Comparison of ENCODE assay signal across 28 mouse cellular contexts in the genomic region with DNA sequence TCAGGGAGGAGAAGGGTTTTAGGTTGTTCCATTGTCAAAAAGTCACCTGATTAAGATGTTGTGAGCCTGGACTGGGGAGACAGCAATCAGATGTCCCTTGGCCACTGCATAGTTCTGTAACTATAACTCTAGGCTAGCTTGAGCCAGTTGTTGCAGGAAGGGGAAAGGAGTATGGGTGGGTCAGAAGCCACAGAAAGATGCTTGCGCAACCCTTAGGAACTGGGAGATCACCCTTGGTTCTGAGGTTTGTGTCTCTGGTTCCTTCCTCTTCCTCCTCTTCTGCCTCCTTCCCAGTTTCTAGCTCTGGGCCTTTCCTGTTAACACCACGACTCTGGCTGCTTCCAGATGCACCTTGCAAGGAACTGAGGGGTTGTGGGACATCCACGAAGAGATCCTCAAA. TPM values are rescaled to one million over a fixed set of nuclear protein-coding genes. Genes with fewer than 3 reads are reported as not detected.
A peak's percentile ranks its signal among the peaks of the same experiment; 100 is the strongest.
DNase-seq lines count a peak whose midpoint lies in the region; ATAC-seq and TF ChIP-seq lines count a peak whose summit lies in the region.
"Had no signal": no experiment of that assay in that cellular context is flagged by ENCODE, and none has a peak within 500 bp of the region (broad histone marks: within the 10 kb centered on the region; RNA-seq: fewer than 3 reads in every experiment).

No protein-coding gene starts in this region.

- no peak overlapping the region for H3K4me2 ChIP-seq in myocyte (ENCODE audit: low read depth)
- H3K4me2 ChIP-seq: embryonic facial prominence, embryonic 12.5 days; forebrain, embryonic 12.5 days; hindbrain, embryonic 14.5 days; limb, embryonic 12.5 days; liver, embryonic 13.5 days; lung, embryonic 15.5 days; stomach, embryonic 15.5 days had no signal

- no peak overlapping the region for H3K4me3 ChIP-seq in myocyte
- H3K4me3 ChIP-seq: embryonic facial prominence, embryonic 12.5 days; forebrain, embryonic 12.5 days; intestine, embryonic 15.5 days; layer of hippocampus, adult 2 months; limb, embryonic 12.5 days; liver, embryonic 13.5 days; lung, embryonic 15.5 days; midbrain, embryonic 10.5 days; stomach, embryonic 15.5 days had no signal

- no peaks in the 10 kb centered on the region for H3K36me3 ChIP-seq in myocyte (ENCODE audit: control insufficient read depth, insufficient read depth)
- H3K36me3 ChIP-seq: embryonic facial prominence, embryonic 12.5 days; forebrain, embryonic 12.5 days; intestine, embryonic 15.5 days; limb, embryonic 12.5 days; liver, embryonic 13.5 days; lung, embryonic 15.5 days; midbrain, embryonic 10.5 days; stomach, embryonic 15.5 days had no signal

- peaks cover 5% of the 10 kb centered on the region for H3K27me3 ChIP-seq in myocyte (ENCODE audit: control insufficient read depth, insufficient read depth, insufficient read length)

- TF ChIP-seq POLR2A in myocyte (IDR thresholded peaks at IDR 0.05; ENCODE audit: insufficient read length, low read depth), result no peak

- peak; percentile 27 to 45 for DNase-seq in lung, adult 18-20 months
- no peak for DNase-seq in lung, postnatal 10 days
- peak; percentile 46 for DNase-seq in MEL-GATA-1-ER (ENCODE audit: extremely low read depth, low read depth)
- no peak for DNase-seq in left cerebral cortex, adult 9 months (ENCODE audit: low spot score in 2 of 2)
- DNase-seq in embryo, embryonic 10.5 days (ENCODE audit: low spot score), result no peak
- DNase-seq: adrenal gland, postnatal 14 days; B cell, adult 2 months; cerebellum, adult 9-10 months; gastrocnemius, postnatal 36 days; heart, postnatal 4 days; kidney, postnatal 25 days; liver, embryonic 13.5 days; retina, postnatal 1 day; right cerebral cortex, postnatal 25 days; thymus, postnatal 25 days had no signal

- no peak overlapping the region for H3ac ChIP-seq in myocyte (ENCODE audit: control insufficient read depth, insufficient read length)

- ATAC-seq in granulocyte monocyte progenitor cell, adult 5-6 weeks (replicated peaks; ENCODE audit: poor library complexity, severe bottlenecking), result peak; percentile 77
- ATAC-seq: activated CD4-positive, CD25-positive, alpha-beta regulatory T cell, adult 4 months; intestine, embryonic 15.5 days had no signal

- no peaks in the 10 kb centered on the region for H3K79me2 ChIP-seq in myocyte (ENCODE audit: control insufficient read depth, insufficient read depth)

TF ChIP-seq in myocyte, 11 proteins besides CTCF, POLR2A, EP300 and RAD21:
- TF ChIP-seq CEBPB (IDR thresholded peaks at IDR 0.05; ENCODE audit: insufficient read depth, poor library complexity, severe bottlenecking), result peak; percentile 61; the same call in 1 of the 2 replicates
- TF ChIP-seq USF1 (IDR thresholded peaks at IDR 0.05; ENCODE audit: low read depth), result no peak

RNA-seq across cellular contexts. Expression of a gene that starts 6.1 kb away (rescaled TPM):
- 0.88 and 2.8 TPM in 2 replicates for total RNA-seq in granulocyte monocyte progenitor cell, adult 5-6 weeks (2014; fragmentation: Nextera tagmentation)
- total RNA-seq in granulocyte monocyte progenitor cell, adult 5-6 weeks (2017), result 0.95 TPM in 1 of 2 replicates, not detected in the other
- not detected for polyA plus RNA-seq in myocyte (2012; fragmentation: generic; extraction: Trizol)
- total RNA-seq: left cerebral cortex, postnatal 10 days had no signal
- polyA plus RNA-seq: activated CD4-positive, CD25-positive, alpha-beta regulatory T cell, adult 4 months had no signal

RNA-seq across cellular contexts. Expression of a gene that starts 23.3 kb away (rescaled TPM):
- 4.2 and 7.2 TPM in 2 replicates for total RNA-seq in granulocyte monocyte progenitor cell, adult 5-6 weeks (2014; fragmentation: Nextera tagmentation)
- 4.0 and 6.1 TPM in 2 replicates for total RNA-seq in granulocyte monocyte progenitor cell, adult 5-6 weeks (2017)
- polyA plus RNA-seq in myocyte (2012; fragmentation: generic; extraction: Trizol), result 3.1 TPM

RNA-seq across cellular contexts. Expression of a gene that starts 44.8 kb away (rescaled TPM):
- total RNA-seq in granulocyte monocyte progenitor cell, adult 5-6 weeks (2014; fragmentation: Nextera tagmentation), result 7.9 and 10.8 TPM in 2 replicates
- 6.7 and 8.4 TPM in 2 replicates for total RNA-seq in granulocyte monocyte progenitor cell, adult 5-6 weeks (2017)
- 0.28 TPM for polyA plus RNA-seq in myocyte (2012; fragmentation: generic; extraction: Trizol)

Comparison
In these comparisons a context has a peak if more than half of its experiments do, and no peak if none do; other contexts are left out.
1. DNase-seq: peak in lung, adult 18-20 months (2 of 2) and MEL-GATA-1-ER (single experiment); none in lung, postnatal 10 days (single experiment), left cerebral cortex, adult 9 months (0 of 2) and embryo, embryonic 10.5 days (single experiment).